Mouse (Mus musculus) heart, adult 8-10 months (tissue): ENCODE measurements around the gene Atp2b1. TPM values are rescaled to one million over a fixed set of nuclear protein-coding genes. Genes with fewer than 3 reads are reported as not detected.

ENCODE experiments used
- DNase-seq: peaks from one replicate; pipeline ENCODE4 v3.0.0; 2022; ENCODE audit warnings: low spot score
- total RNA-seq, 4 experiments: library from RNA; stranded (reverse); gene quantifications; 2 replicates each; pipeline ENCODE4 v1.2.4; 2022

Atp2b1 gene
- total RNA-seq, 4 experiments from 2014 or later, result 59.5 to 68.2 (median 62.8) TPM

GRCm38 (mm10) chr10:99029844-99030243 is 115.6 kb downstream of the Atp2b1 start:
- no peak for DNase-seq

- no peak for DNase-seq
Observed at GRCm38 (mm10) chr10:99033830-99034828, 119.9 kb downstream of the Atp2b1 start.

GRCm38 (mm10) chr10:99037185-99038065 is 123.2 kb downstream of the Atp2b1 start:
- DNase-seq, result no peak

GRCm38 (mm10) chr10:99038866-99039265 is 124.7 kb downstream of the Atp2b1 start:
- no peak for DNase-seq

DNA sequence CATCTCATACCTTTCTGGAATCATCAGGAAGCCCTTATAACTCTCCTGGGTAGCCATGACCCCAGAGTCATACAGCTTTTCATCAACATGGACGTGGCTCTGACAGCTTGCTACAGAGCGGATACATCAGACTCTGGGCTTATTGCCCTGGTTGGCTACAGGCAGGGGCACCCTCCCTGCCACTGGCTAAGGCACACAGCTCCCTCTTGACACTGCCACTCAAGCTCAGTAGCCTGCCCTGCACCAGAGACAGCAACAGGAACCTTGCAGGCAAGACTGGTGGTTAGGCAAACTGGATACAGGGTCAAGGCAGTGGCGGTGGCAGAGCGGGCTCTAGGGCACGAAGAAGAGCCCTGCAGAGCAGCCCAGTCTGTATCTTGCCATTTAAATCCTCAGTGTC is 126.0 kb downstream of the Atp2b1 start:
- peak; percentile 4 for DNase-seq

- no peak for DNase-seq
Observed at GRCm38 (mm10) chr10:99046756-99047550, 132.7 kb downstream of the Atp2b1 start.

GRCm38 (mm10) chr10:99047551-99047940 is 133.3 kb downstream of the Atp2b1 start:
- no peak for DNase-seq

GRCm38 (mm10) chr10:99050093-99050492 is 135.9 kb downstream of the Atp2b1 start:
- no peak for DNase-seq

GRCm38 (mm10) chr10:99053111-99053510 is 138.9 kb downstream of the Atp2b1 start:
- no peak for DNase-seq

- DNase-seq, result no peak
Observed at GRCm38 (mm10) chr10:99060588-99060987, 146.4 kb downstream of the Atp2b1 start.

DNA sequence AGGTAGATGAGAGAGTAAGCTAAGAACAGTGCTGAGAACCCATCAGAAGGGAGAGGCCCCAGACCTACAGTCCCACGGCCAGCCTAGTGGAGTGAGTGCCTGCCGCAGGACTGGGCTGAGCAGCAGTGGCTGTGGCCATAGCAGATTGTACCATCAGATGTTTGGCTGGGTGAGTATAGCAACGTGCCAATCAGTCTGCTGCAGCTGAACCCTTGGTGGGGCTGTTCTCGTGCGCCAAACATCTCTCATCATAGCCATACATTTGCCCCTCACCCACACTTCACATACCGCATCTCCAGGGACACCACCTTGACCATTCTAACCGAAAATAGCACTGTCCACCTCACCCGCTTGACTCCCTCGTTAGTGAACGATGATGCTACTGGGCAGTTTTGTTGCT is 147.2 kb downstream of the Atp2b1 start:
- no peak for DNase-seq

DNA sequence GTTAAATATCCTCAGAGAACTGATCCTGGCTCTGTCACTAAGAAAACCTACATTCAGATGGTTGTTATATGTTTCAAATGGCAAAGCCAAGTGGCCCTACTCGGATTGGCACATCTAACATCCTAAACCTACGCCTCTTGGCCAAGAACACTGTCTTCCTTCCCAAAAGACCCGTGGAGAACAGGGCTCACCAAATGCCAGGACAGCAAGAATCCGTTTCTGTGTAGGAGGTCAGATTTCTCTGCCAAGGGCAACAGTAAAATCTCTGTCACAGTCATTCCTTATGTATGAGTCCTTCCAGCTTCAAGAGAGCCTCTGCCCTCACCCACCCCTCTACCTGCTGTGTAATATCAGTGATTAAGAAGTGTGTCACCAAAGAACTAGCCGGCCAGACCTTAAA is 148.3 kb downstream of the Atp2b1 start:
- DNase-seq, result no peak

Other genes starting within 250 kb of the Atp2b1 start
- gene Poc1b, start 192.6 kb downstream of the Atp2b1 start, total RNA-seq, result 1 to 10 TPM; 5.8 to 8.1 (median 7.2) TPM
- gene Galnt4, start 193.8 kb downstream of the Atp2b1 start, total RNA-seq, result 1 to 10 TPM; 2.5 to 2.9 (median 2.6) TPM
- not detected for gene Phxr2, start 211.9 kb downstream of the Atp2b1 start, total RNA-seq